Mouse (Mus musculus): Measurements from ENCODE around the gene Kcnt2.

The Kcnt2 gene

DNA sequence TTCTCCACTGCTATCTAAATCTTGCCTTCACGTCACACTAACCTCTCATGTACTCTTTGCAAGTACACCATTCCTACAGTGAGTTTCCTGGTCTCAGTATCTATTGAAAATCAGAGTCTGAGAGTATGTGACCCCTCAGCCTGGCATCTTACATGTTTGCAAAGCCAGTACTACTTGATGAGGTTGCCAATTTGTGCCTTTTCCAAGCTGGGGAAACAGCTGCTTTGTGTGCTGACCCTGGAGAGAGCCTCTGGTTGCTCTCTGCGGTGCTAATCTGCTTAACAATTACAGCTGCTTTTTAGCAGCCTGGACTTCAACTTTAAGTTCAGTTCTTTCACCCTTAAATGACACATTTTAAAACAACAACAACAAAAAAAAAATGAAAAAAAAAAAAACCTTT, 133.6 kb downstream of the Kcnt2 start:
- no peak for DNase-seq

DNA sequence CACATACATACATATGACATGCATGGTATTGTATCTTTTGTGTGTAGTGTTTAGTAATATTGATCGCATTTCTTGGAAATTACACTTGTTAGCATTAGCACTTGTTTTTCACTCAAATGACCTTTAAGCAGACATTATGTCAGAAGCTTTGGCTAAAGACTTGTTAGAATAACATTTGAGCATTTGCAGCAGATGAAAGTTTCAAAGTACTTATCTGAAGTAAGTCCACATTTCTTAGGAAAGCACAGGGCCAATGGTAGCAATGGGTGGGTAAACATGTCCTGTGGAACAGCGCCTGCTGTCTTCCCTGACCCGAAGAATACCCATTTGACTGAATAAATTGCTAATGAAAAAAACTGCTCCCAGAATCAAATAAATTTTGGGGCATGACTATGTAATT, 135.1 kb downstream of the Kcnt2 start:
- no peak for DNase-seq

DNA sequence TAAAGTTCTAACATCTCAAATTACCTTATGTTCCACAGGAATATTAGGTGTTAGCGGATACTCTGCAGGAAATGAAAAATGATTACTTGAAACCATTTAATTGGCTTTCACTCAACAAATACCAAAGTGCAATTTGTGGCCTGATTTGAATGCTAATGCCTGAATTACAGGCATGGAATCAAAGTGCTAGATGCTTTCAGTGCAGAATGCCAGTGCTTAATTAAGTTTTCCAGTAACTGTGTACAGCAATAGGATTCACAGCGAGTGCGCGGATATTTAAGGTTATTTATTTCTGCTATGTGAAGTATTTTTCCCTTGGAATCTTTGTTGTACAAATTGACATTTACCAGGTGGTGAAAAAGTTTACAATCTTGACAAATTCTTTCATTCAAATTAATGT, 144.3 kb downstream of the Kcnt2 start:
- no peak for DNase-seq

DNA sequence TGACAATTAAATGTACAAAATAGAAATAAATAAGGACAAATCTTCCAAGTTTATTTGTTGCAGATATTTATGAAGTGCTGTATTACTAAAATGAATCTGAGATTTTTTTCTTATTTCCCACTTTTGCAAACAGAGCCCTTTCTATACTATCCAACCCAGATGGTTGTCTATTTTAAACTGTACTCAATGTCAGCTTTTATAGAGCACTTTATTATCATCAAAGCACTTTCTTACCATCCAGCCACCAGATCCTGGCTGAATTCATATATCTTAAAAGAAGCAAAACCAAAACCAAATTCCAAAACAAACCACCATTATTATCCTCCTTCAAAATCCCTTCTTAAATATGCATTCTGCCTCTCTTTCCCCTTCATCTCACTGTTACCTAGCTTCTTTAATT, 151.8 kb downstream of the Kcnt2 start:
- DNase-seq = no peak

DNA sequence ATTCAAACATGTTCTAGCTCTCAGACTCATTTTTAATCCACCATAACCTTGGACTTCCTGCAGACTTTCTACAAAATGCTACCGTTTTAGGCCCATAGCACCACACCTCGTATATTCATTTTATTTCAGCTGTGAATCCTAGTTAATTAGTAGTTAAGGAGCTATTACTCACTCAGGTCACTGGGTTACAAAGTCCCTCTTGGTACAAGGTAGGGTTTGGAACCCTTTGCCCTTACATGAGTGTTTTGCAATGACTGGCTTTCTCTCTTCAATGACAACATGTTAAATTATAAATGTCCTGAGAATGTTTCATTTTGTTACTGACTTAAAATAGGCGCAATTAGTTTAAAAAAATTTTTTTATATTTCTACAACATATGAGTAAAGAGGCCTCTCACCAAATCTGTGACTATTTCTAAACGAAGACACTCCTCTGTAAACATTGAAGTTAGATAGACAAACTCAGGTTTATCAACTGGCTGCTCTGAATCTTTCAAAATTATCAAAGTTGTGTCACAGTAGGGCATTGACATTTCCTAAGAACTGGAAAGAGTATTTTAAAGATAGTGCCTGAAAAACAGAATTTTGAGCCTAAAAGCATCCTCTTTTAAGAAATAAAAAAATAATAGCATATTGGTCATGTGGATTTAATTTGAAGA, 160.8 kb downstream of the Kcnt2 start:
- no peak for DNase-seq

DNA sequence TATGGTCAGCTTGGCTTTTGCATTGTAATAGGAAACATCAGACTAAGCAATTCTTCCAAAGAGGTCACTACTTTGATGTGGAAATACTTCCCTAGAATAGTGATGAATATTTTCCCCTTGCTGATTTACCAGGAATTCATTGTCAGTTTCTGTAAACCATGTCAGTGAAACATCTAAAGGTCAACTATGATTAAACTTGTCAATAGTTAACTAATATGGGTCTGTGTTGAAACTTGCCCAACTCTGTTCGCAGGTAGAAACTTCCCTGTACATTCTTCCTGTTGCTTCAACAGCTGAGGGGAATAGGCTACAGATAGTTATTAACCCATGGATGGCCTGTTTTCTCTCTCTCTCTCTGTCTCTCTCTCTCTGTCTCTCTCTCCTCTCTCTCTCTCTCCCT, 169.8 kb downstream of the Kcnt2 start:
- DNase-seq = no peak

DNA sequence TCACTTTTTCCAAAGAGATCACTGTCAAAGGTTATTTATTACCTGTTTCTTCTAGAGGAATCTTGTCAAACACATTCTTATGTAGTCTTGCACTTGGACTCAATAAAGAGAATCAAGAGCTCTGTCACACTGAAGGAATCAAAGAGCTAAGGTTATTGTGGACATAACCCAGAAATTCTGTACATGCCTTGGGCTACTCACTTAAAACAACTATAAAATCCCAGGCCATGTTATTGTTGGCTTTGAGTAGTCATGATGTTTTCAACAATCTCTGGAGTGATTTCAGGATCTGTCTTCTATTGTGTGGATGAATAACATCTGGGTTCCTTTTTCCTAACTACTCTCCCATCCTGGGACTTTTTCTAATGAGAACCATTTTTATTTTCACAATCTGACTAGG, 177.0 kb downstream of the Kcnt2 start:
- DNase-seq = no peak

DNA sequence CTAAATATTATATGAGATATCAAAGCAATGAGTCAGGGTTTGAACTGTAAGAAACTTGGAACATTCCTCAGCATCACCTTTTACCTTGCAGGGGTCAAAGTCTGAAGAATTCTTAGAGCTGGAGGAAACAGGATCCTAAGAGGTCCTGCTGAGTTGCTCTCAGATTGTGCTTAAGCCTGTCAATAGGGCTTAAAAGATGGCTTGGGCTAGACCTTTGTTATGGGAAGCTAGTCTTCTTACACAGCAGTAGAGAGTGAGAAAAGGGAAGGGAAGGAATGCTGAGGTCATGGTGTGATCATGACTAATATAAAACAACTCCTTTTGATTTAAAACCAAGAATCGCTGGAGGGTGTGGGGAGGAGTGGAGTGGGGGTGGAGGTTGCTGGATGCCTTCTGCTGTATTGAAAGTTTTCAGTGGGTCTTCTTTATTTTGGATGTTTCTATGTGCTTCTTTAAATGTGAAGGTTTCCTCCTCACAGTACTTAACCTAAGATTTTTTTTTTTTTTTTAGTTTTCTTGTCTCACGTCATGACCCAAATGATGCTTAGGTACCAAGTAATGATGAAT, 183.4 kb downstream of the Kcnt2 start:
- DNase-seq = no peak

DNA sequence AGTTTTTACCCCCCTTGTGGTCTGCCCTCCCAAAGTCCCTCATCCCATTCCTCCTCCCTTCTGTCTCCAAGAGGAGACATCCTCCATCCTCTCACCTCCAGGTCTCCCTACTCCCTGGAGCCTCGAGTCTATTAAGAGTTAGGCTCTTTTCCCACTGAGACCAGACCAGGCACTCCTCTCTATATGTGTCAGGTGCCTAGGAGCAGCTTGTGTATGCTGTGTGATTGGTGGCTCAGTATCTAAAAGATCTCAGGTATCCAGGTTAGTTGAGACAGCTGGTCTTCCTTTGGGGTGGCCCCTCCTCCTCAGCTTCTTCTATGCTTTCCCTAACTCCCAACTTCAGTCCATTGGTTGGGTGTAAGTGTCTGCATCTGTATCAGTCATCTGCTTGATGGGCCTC, 186.1 kb downstream of the Kcnt2 start:
- no peak for DNase-seq

DNA sequence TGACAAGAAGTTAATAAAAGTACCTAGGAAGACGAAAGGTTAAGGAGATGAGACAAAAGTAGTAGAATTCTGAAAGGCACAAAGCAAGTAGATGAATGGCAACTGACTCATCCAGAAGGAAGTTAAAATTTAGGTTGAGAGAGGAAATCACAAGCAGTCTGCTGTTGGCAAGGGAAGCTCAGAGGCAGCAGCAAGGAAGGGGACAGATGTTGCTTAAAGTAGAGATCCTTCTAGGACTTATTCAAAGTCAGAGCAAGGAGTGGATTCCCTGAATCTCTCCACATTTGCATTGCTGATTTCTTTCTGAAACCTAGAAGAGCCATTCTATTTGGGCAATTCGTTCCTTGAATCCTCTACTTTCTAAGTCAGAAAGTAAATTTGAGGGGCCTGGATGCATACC, 188.8 kb downstream of the Kcnt2 start:
- no peak for DNase-seq

DNA sequence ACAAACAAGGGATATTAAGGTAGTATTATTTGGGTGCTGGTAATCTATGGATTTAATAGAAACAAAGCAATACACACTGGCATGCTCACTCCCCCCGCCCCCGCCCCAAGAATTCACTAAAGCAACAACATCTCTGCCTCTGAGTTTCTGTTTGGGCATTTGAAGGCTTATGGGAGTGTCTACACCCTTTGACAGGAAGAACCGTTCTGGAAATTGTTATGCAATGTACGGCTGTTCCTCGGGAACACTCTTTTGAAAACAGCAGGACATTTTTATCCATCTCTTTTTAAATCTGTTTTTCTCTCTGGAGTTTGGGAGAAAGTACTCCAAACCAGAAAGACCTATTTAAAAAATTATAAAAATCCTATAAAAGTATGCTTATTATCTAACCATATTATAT, 192.2 kb downstream of the Kcnt2 start:
- DNase-seq = no peak

DNA sequence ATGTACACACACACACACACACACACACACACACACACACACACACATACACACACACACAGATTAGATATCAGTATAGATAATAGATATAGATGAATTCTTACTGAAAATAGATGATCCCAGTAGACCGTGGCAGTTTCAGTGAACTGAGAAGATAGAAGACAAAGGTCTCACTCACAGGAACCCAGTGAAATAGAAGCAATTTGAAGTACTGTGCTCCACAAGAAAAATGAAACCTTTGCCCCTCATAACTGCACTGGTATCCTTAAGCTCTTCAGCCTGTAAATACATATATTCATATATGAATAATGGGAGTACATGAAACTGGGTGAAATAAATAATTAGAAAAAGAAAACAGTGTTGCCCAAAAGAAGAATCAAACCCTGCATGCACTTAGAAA, 197.9 kb downstream of the Kcnt2 start:
- DNase-seq = no peak

DNA sequence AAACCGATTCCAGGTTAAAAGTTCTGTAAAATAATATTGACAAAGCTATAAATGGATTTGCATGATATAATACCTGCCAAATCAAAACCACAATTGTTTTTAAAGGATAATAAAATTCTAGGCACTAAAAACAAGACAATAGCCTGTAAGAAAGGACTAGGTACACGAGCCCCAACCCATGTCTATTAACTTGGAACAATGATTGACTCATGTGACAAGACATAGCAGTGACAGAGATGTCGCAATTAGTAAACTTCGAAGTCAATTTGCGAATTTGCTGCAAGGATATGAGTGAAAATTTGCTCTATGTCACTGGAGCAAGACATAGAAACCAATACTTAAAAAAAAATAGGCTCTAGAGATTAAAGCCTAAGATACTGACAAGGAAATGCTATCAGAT, 198.4 kb downstream of the Kcnt2 start:
- DNase-seq = no peak

DNA sequence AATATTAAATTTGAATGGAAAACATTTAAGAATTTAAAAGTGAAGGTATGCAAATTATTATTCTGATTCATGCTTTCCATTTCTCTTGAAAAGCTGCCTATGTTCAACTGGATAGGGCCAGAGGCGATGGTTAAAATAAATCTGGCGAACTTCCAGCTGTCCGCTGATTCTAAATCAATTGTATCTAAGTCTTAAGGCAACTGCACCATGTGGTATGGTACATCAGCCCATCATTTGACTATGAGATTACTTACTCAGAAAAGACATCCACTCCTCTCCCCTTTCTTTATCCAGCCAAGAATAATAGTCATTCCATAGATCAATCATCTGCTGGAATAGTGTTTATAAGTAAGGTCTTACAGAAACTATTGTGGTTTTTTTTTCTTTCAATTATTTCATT, 205.5 kb downstream of the Kcnt2 start:
- no peak for DNase-seq

DNA sequence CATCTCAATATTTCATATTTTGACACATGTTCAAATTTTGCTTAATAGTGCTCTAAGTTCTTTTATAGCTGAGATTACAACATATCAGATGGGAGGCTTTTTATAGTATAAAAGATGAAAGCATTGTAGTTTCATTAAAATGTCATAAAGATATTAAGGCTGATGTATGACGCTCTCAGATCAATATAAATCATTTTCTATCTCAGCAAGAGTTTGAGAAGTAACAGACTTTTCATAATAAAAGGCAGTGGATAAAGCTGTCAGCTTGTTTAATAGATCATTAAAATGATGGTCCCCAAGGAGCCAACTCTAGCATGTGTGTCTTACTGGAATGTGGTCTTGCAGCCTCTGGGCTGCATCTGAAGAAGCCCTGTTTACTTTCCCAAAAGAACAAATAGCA, 206.0 kb downstream of the Kcnt2 start:
- no peak for DNase-seq

DNA sequence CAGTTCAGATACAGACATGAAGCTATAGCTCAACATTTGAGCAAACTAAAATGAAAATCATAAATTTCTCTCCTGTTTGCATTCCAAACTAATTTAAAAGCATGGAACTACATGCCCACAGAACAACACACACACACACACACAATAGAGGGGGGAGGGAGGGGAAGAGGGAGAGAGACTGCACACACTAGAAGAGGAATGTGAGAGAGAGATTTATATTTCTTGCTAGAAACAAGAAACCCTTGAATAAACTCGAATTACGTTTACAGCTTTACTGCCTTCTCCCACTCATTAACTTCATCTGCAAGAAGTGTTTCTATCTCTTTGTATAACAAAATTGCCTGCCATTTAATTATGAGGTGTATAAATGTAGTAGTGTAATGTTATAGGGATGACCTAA, 209.9 kb downstream of the Kcnt2 start:
- DNase-seq = no peak

DNA sequence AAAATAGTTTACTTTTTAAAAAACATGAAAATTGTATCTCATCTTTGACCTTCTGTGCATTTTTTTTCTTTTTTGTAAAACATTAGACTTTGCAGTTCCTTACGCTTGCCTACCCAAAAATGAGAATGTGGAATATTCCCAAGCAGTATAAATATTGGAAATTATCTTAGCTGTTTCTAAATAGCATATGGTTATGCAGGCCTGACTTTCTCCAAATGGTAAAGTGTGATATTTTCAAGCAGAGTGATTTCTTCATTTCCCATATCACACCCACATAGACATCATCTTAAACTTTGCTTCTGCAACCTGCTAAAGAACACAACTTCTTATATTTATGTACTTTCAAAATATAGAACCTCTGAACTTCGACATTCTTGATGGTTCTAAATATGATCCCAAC, 210.9 kb downstream of the Kcnt2 start:
- no peak for DNase-seq

DNA sequence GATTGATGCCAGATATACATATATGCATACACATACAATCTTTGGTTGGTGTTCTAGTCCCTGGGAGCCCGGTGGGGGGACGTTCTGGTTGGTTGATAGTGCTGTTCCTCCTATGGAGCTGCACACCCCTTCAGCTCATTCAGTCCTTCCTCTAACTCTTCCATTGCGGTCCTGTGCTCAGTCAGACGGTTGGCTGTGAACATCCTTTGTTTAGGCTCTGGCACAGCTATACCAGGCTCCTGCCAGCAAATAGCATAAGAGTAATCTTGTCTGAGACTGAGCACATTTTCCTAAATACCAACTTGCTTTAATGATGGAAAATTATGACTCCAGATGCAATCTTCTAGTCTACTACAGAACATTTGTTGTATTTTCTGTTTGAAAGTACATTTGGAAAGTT, 222.4 kb downstream of the Kcnt2 start:
- DNase-seq = peak; percentile 18

DNA sequence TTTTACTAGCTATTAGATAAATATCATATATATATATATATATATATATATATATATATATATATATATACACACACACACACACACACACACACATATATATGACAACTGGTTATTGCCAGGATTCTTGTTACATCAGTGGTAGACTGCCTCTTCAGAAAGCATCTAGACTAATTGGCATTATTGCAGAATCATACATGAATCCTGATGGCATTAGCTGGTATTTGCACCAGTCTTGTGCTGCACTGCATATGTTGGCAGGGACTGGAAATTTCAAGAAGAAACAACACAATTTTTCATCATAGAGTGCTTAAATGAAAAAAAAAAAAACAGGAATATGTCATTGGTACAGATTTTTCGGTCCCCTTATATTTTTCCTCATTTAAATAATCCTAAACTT, 223.6 kb downstream of the Kcnt2 start:
- no peak for DNase-seq

DNA sequence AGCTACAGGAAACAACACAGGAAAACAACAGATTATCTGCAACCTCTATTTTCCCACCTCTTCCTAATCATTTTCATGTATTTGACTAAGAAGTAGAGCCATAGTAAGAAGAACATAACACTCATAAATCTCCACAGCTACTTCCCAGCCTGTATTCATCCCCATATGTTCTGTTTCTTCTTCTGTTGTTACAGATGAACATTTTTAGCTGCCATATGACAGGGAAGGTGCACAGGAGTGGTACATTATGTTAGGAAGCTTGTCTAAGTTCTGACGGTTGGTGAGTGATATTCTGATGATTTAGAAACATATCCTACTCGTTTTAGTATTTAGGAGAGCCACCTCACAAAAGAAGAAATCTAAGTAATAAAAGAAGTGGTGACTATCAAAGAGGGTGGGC, 231.0 kb downstream of the Kcnt2 start:
- peak; percentile 45 for DNase-seq

DNA sequence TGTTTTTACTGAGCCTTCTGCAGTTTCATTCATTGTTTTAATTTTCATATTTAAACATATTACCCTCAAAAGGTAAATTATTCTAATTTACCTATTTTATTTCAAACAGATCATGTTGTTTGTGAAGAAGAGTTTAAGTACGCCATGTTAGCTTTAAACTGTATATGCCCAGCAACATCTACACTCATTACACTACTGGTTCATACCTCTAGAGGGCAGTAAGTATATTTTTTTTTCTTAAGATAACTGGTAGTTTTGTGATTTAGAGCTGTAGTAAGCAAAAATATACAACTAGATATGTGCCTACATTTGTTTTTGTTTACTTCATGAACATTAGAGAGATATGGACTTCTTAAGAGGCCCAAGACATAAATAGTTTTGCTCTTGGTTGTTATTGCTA, 238.1 kb downstream of the Kcnt2 start:
- DNase-seq = no peak

DNA sequence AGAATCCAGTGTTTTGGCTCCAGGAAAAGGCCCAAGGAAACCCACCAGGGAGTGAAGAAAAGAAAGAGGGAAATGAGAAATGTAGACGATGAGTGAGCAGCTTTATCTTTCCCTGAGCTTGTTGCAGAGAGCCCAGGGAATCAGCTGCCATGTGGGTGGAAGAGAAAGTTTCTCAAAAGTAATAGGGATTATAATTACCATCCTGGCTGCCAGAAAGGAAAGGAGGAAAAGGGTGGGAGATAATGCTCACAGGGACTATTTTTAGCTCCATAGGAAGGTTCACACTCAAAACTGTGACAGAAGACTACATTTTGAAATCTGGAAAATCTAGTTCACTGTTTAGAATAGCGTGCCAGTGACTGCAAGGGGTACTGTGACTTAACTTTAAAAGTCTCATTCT, 243.9 kb downstream of the Kcnt2 start:
- DNase-seq = peak; percentile 45

DNA sequence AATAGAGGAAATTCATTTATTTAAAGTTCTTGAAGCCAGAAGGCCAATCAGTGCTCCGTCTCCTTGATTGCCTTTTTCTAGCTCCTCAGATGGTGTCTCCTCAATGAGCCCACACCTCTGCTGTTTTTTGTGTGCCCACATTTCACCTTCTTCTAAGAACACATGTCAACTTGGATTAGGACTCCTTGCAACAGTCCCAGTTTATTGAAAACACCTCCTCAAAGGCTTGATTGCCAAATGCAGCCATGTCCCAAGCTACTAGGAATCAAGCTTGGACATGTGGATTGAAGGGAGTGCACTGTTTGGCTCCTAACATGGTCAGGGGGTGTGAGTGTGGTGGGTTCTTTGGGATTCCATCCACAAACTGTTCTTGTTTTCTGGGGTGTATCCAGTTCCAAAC, 245.4 kb downstream of the Kcnt2 start:
- peak; percentile 19 for DNase-seq

DNA sequence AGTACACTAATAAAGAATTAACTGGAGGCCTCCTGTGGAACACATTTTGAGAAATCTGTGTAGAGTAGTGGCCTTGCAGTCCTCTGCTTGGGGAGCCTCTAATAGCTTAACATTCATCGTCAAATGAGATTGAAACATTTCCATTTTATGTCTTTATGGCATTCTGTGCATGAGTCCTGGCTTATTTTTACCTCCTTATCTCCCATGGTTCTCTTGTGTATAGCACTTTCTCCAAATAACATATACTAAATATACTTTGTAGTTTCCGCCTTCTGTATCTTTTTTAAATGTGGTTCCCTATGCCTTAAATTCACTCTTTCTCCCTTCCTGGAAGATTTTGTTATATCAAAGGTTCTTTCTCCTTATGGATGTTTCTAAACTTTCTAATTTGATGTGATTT, 246.3 kb downstream of the Kcnt2 start:
- no peak for DNase-seq

DNA sequence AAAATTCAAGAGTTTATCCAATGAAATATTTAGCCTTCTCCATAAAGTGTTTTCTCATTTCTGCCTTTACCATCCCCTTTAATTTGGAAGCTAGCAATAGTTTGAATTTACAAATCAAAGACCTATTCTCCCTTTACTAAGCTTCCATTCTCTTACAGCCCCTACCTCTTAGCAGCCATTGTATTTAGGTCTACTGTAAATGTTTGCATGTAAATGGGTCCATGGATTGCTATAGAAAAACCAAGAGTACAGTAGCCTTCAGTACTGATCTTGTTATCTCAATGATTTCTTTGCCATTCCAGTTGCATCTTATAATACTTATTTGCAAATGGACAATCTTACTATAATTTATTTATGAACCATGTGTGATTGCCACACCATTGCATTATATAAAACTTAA, 267.5 kb downstream of the Kcnt2 start:
- DNase-seq = no peak
